Mouse (Mus musculus) neural tube, embryonic 15.5 days (tissue): ENCODE data around the gene Parn. TPM values are rescaled to one million over a fixed set of nuclear protein-coding genes. Genes with fewer than 3 reads are reported as not detected.

Experiments
- ATAC-seq: fragments of 200-750 bp; cut with Nextera tagmentation; 2 replicates; pipeline ENCODE4 v1.8.0; 2017; ENCODE audit warnings: mild to moderate bottlenecking, moderate TSS enrichment, moderate library complexity; ENCODE audit not compliant: low FRiP score
- H3K27ac ChIP-seq: fragments of 300-500 bp; sonication (generic); replicated peaks from 2 replicates; pipeline ENCODE4 v1.5.1; 2015; ENCODE audit warnings: mild to moderate bottlenecking, inconsistent platforms
- H3K27me3 ChIP-seq: fragments of 300-500 bp; sonication (generic); replicated peaks from 2 replicates; pipeline ENCODE4 v1.6.1; 2015; ENCODE audit warnings: inconsistent platforms
- H3K36me3 ChIP-seq: fragments of 300-500 bp; sonication (generic); 2 replicates; pipeline ENCODE4 v1.6.1; 2015; ENCODE audit warnings: inconsistent platforms
- H3K4me1 ChIP-seq: fragments of 300-500 bp; sonication (generic); 2 replicates; pipeline ENCODE4 v1.6.1; 2015; ENCODE audit warnings: inconsistent platforms
- H3K4me2 ChIP-seq: fragments of 300-500 bp; sonication (generic); 2 replicates; pipeline ENCODE4 v1.6.1; 2015; ENCODE audit warnings: inconsistent platforms, mild to moderate bottlenecking, moderate library complexity
- H3K4me3 ChIP-seq: fragments of 300-500 bp; sonication (generic); replicated peaks from 2 replicates; pipeline ENCODE4 v1.5.1; 2015; ENCODE audit warnings: mild to moderate bottlenecking, inconsistent platforms
- H3K9ac ChIP-seq: fragments of 300-500 bp; sonication (generic); replicated peaks from 2 replicates; pipeline ENCODE4 v1.6.1; 2015; ENCODE audit warnings: mild to moderate bottlenecking, inconsistent platforms
- H3K9me3 ChIP-seq: fragments of 300-500 bp; sonication (generic); replicated peaks from 2 replicates; pipeline ENCODE4 v1.6.1; 2016; ENCODE audit warnings: inconsistent platforms
- WGBS: fragments of 180-500 bp; shearing (Covaris S2); methylation state at CpG from one replicate; pipeline ENCODE4 v1.1.7; 2015; ENCODE audit warnings: mixed read lengths; 5-methylcytosine and 5-hydroxymethylcytosine counted together
- polyA plus RNA-seq: library from polyadenylated mRNA; unstranded; fragments of >200 nt; fragmentation: Nextera tagmentation; extraction: Ambion mirVana; gene quantifications from 2 replicates; pipeline ENCODE4 v1.2.1, GENCODE M21; 2015

Gene Parn
- polyA plus RNA-seq, 1 experiment from 2014 or later, result 28.2 TPM

GRCm38 (mm10) chr16:13585234-13585633, 82.7 kb downstream of the Parn start:
- WGBS, result 80% methylated on average over 9 of the region's 9 CpGs
- ATAC-seq, result no peak
- Histone ChIP-seq H3K9ac (no peak overlapping the region), H3K4me2 (no peak overlapping the region), H3K27ac (no peak overlapping the region), H3K27me3 (no peaks in the 10 kb centered on the region), H3K4me1 (no peaks in the 10 kb centered on the region), H3K9me3 (no peaks in the 10 kb centered on the region), H3K36me3 (0 out of 2 replicates have a peak, but pooled peaks cover 3% of the 10 kb centered on the region), H3K4me3 (no peak overlapping the region)

GRCm38 (mm10) chr16:13580784-13581183, 87.2 kb downstream of the Parn start:
- no peak overlapping the region for H3K27ac ChIP-seq
- H3K36me3 ChIP-seq, result 0 out of 2 replicates have a peak, but pooled peaks cover 3% of the 10 kb centered on the region
- no peaks in the 10 kb centered on the region for H3K9me3 ChIP-seq
- 91% methylated on average over 3 of the region's 3 CpGs for WGBS
- H3K4me1 ChIP-seq, result no peaks in the 10 kb centered on the region
- H3K4me2 ChIP-seq, result no peak overlapping the region
- no peak for ATAC-seq
- no peak overlapping the region for H3K4me3 ChIP-seq
- no peaks in the 10 kb centered on the region for H3K27me3 ChIP-seq
- H3K9ac ChIP-seq, result no peak overlapping the region

- H3K9ac ChIP-seq, result no peak overlapping the region
- WGBS, result 79% methylated on average over 1 of the region's 1 CpGs
- H3K4me3 ChIP-seq, result no peak overlapping the region
- H3K27me3 ChIP-seq, result no peaks in the 10 kb centered on the region
- ATAC-seq, result no peak
- H3K4me1 ChIP-seq, result no peaks in the 10 kb centered on the region
- H3K36me3 ChIP-seq, result 0 out of 2 replicates have a peak, but pooled peaks cover 3% of the 10 kb centered on the region
- H3K9me3 ChIP-seq, result no peaks in the 10 kb centered on the region
- H3K4me2 ChIP-seq, result no peak overlapping the region
- no peak overlapping the region for H3K27ac ChIP-seq
These were observed 88.0 kb downstream of the Parn start for GRCm38 (mm10) chr16:13580016-13580415.

GRCm38 (mm10) chr16:13575306-13575705, 92.7 kb downstream of the Parn start:
- no peak overlapping the region for H3K4me3 ChIP-seq
- H3K36me3 ChIP-seq, result no peaks in the 10 kb centered on the region
- no peak overlapping the region for H3K27ac ChIP-seq
- no peak for ATAC-seq
- H3K4me2 ChIP-seq, result no peak overlapping the region
- WGBS, result 80% methylated on average over 4 of the region's 4 CpGs
- no peaks in the 10 kb centered on the region for H3K4me1 ChIP-seq
- no peaks in the 10 kb centered on the region for H3K27me3 ChIP-seq
- no peak overlapping the region for H3K9ac ChIP-seq
- no peaks in the 10 kb centered on the region for H3K9me3 ChIP-seq

- WGBS, result 96% methylated on average over 2 of the region's 2 CpGs
- no peak overlapping the region for H3K27ac ChIP-seq
- H3K36me3 ChIP-seq, result no peaks in the 10 kb centered on the region; the same call in 1 of the 2 replicates
- no peaks in the 10 kb centered on the region for H3K9me3 ChIP-seq
- no peaks in the 10 kb centered on the region for H3K4me1 ChIP-seq
- no peaks in the 10 kb centered on the region for H3K27me3 ChIP-seq
- no peak overlapping the region for H3K9ac ChIP-seq
- no peak overlapping the region for H3K4me2 ChIP-seq
- no peak for ATAC-seq
- no peak overlapping the region for H3K4me3 ChIP-seq
These were observed 99.7 kb downstream of the Parn start for GRCm38 (mm10) chr16:13568280-13568679.

GRCm38 (mm10) chr16:13567614-13568013, 100.4 kb downstream of the Parn start:
- Histone ChIP-seq H3K27me3 (no peaks in the 10 kb centered on the region), H3K4me1 (no peaks in the 10 kb centered on the region), H3K4me3 (no peak overlapping the region), H3K36me3 (no peaks in the 10 kb centered on the region; the same call in 1 of the 2 replicates), H3K4me2 (no peak overlapping the region), H3K9me3 (no peaks in the 10 kb centered on the region), H3K9ac (no peak overlapping the region), H3K27ac (no peak overlapping the region)
- no peak for ATAC-seq
- WGBS, result 93% methylated on average over 1 of the region's 1 CpGs

- ATAC-seq, result no peak
- Histone ChIP-seq H3K4me3 (no peak overlapping the region), H3K4me2 (no peak overlapping the region), H3K9ac (no peak overlapping the region), H3K27ac (no peak overlapping the region), H3K27me3 (no peaks in the 10 kb centered on the region), H3K36me3 (no peaks in the 10 kb centered on the region; the same call in 1 of the 2 replicates), H3K9me3 (no peaks in the 10 kb centered on the region), H3K4me1 (no peaks in the 10 kb centered on the region)
- 90% methylated on average over 6 of the region's 6 CpGs for WGBS
These were observed 101.6 kb downstream of the Parn start for GRCm38 (mm10) chr16:13566351-13566750.

GRCm38 (mm10) chr16:13565291-13565690, 102.7 kb downstream of the Parn start:
- H3K9me3 ChIP-seq, result no peaks in the 10 kb centered on the region
- no peaks in the 10 kb centered on the region for H3K4me1 ChIP-seq
- H3K36me3 ChIP-seq, result no peaks in the 10 kb centered on the region; the same call in 1 of the 2 replicates
- H3K9ac ChIP-seq, result no peak overlapping the region
- no peak overlapping the region for H3K27ac ChIP-seq
- H3K4me2 ChIP-seq, result no peak overlapping the region
- H3K27me3 ChIP-seq, result no peaks in the 10 kb centered on the region
- no peak for ATAC-seq
- 91% methylated on average over 5 of the region's 5 CpGs for WGBS
- no peak overlapping the region for H3K4me3 ChIP-seq

- WGBS, result 79% methylated on average over 2 of the region's 2 CpGs
- Histone ChIP-seq H3K36me3 (no peaks in the 10 kb centered on the region), H3K4me3 (no peak overlapping the region), H3K4me2 (no peak overlapping the region), H3K9ac (no peak overlapping the region), H3K27ac (no peak overlapping the region), H3K27me3 (no peaks in the 10 kb centered on the region), H3K9me3 (no peaks in the 10 kb centered on the region), H3K4me1 (no peaks in the 10 kb centered on the region)
- ATAC-seq, result no peak
These were observed 110.2 kb downstream of the Parn start for GRCm38 (mm10) chr16:13557784-13558183.

- no peak overlapping the region for H3K4me3 ChIP-seq
- H3K9me3 ChIP-seq, result no peaks in the 10 kb centered on the region
- no peaks in the 10 kb centered on the region for H3K27me3 ChIP-seq
- no peak overlapping the region for H3K27ac ChIP-seq
- H3K4me1 ChIP-seq, result no peaks in the 10 kb centered on the region
- 86% methylated on average over 9 of the region's 9 CpGs for WGBS
- H3K9ac ChIP-seq, result no peak overlapping the region
- H3K4me2 ChIP-seq, result no peak overlapping the region
- no peaks in the 10 kb centered on the region for H3K36me3 ChIP-seq
- ATAC-seq, result no peak
These were observed 111.0 kb downstream of the Parn start for GRCm38 (mm10) chr16:13556954-13557470.

- no peak overlapping the region for H3K4me3 ChIP-seq
- no peak overlapping the region for H3K27ac ChIP-seq
- H3K9me3 ChIP-seq, result no peaks in the 10 kb centered on the region
- no peak overlapping the region for H3K4me2 ChIP-seq
- no peak for ATAC-seq
- no peaks in the 10 kb centered on the region for H3K27me3 ChIP-seq
- no peak overlapping the region for H3K9ac ChIP-seq
- WGBS, result 88% methylated on average over 7 of the region's 7 CpGs
- H3K36me3 ChIP-seq, result no peaks in the 10 kb centered on the region
- no peaks in the 10 kb centered on the region for H3K4me1 ChIP-seq
These were observed 111.5 kb downstream of the Parn start for GRCm38 (mm10) chr16:13556446-13556845.

- 95% methylated on average over 3 of the region's 3 CpGs for WGBS
- Histone ChIP-seq H3K27ac (no peak overlapping the region), H3K4me1 (no peaks in the 10 kb centered on the region)
These were observed 117.3 kb downstream of the Parn start for GRCm38 (mm10) chr16:13550667-13551066.

More at GRCm38 (mm10) chr16:13550667-13551066, 117.3 kb downstream of the Parn start:
- Histone ChIP-seq H3K9ac (no peak overlapping the region), H3K4me3 (no peak overlapping the region), H3K27me3 (no peaks in the 10 kb centered on the region), H3K36me3 (peaks cover 18% of the 10 kb centered on the region), H3K9me3 (peaks cover 12% of the 10 kb centered on the region; the same call in 1 of the 2 replicates), H3K4me2 (no peak overlapping the region)
- ATAC-seq, result no peak
